Mouse (Mus musculus) heart, postnatal 14 days (tissue): Measurements from ENCODE around the gene Slc16a7. TPM values are rescaled to one million over a fixed set of nuclear protein-coding genes. Genes with fewer than 3 reads are reported as not detected.

Experiments
- DNase-seq, 2 experiments: peaks; one replicate each; pipeline ENCODE4 v3.0.0; 2021 to 2022
- intact Hi-C: fragments of 180-260 bp; cut with DNase I; formaldehyde crosslinking; loops from one replicate; pipeline ENCODE4 v1.15.1; 2025
- long read RNA-seq, 2 experiments: library from polyadenylated mRNA; stranded (forward); transcript quantifications; one replicate each; pipeline ENCODE4 v2.0.0; 2021
- total RNA-seq, 2 experiments: library from RNA; stranded (reverse); gene quantifications; 2 replicates each; pipeline ENCODE4 v1.2.3; 2021

The Slc16a7 gene
- 10 to 100 TPM; 10.8 to 11.2 TPM for total RNA-seq
- long read RNA-seq, experiment 1, full-length matches to known transcripts: 1 of 9 reads
- long read RNA-seq, experiment 1, partial matches to known transcripts: 0 of 9 reads
- long read RNA-seq, experiment 1, other reads (novel, unspliced or antisense): 8 of 9 reads
- long read RNA-seq, experiment 2, full-length matches to known transcripts: 1 of 2 reads
- long read RNA-seq, experiment 2, partial matches to known transcripts: 0 of 2 reads
- long read RNA-seq, experiment 2, other reads (novel, unspliced or antisense): 1 of 2 reads

- peak; percentile 64 to 70 for DNase-seq
- intact Hi-C loops: loop anchor here (10.0 kb wide), 1 partner anchor 124 kb away; no protein-coding TSS in a partner anchor
These were observed at the start of gene Slc16a7 for GRCm38 (mm10) chr10:125388876-125389786. Gene Slc16a7, minus strand, starts transcription at chr10:125389465.

- peak; percentile 2 to 5 for DNase-seq
- intact Hi-C loops: no loop called here
These were observed 29.5 kb upstream of the Slc16a7 start for GRCm38 (mm10) chr10:125418795-125419194.

GRCm38 (mm10) chr10:125399796-125400195 is 10.5 kb upstream of the Slc16a7 start:
- DNase-seq: no peak
- intact Hi-C loops: no loop called here

- DNase-seq: no peak
- intact Hi-C loops: no loop called here
These were observed 746 bp upstream of the Slc16a7 start for GRCm38 (mm10) chr10:125390011-125390410.

GRCm38 (mm10) chr10:125388481-125388875 is 787 bp downstream of the Slc16a7 start:
- intact Hi-C loops: loop anchor here (10.0 kb wide), 1 partner anchor 124 kb away; no protein-coding TSS in a partner anchor
- DNase-seq: peak in 1 of 2 experiments; percentile 9

GRCm38 (mm10) chr10:125387782-125388415 is 1.4 kb downstream of the Slc16a7 start:
- peak in 1 of 2 experiments; percentile 4 for DNase-seq
- intact Hi-C loops: loop anchor here (10.0 kb wide), 1 partner anchor 123 kb away; no protein-coding TSS in a partner anchor

GRCm38 (mm10) chr10:125375526-125375925 is 13.7 kb downstream of the Slc16a7 start:
- intact Hi-C loops: no loop called here
- DNase-seq: no peak

GRCm38 (mm10) chr10:125372666-125373065 is 16.6 kb downstream of the Slc16a7 start:
- intact Hi-C loops: loop anchor here (2.0 kb wide), 1 partner anchor 22 kb away; no protein-coding TSS in a partner anchor

GRCm38 (mm10) chr10:125371451-125371850 is 17.8 kb downstream of the Slc16a7 start:
- no peak for DNase-seq
- intact Hi-C loops: no loop called here

More at GRCm38 (mm10) chr10:125372666-125373065, 16.6 kb downstream of the Slc16a7 start:
- no peak for DNase-seq

GRCm38 (mm10) chr10:125370037-125370610 is 19.1 kb downstream of the Slc16a7 start:
- intact Hi-C loops: no loop called here
- peak in 1 of 2 experiments; percentile 24 for DNase-seq

- DNase-seq: no peak
- intact Hi-C loops: no loop called here
These were observed 30.8 kb downstream of the Slc16a7 start for GRCm38 (mm10) chr10:125358479-125358878.

GRCm38 (mm10) chr10:125352805-125353204 is 36.5 kb downstream of the Slc16a7 start:
- intact Hi-C loops: no loop called here

GRCm38 (mm10) chr10:125348171-125348570 is 41.1 kb downstream of the Slc16a7 start:
- no peak for DNase-seq
- intact Hi-C loops: no loop called here

More at GRCm38 (mm10) chr10:125352805-125353204, 36.5 kb downstream of the Slc16a7 start:
- no peak for DNase-seq

- intact Hi-C loops: no loop called here
- no peak for DNase-seq
These were observed 42.1 kb downstream of the Slc16a7 start for GRCm38 (mm10) chr10:125347149-125347548.

- DNase-seq: no peak
- intact Hi-C loops: no loop called here
These were observed 42.9 kb downstream of the Slc16a7 start for GRCm38 (mm10) chr10:125346364-125346763.

- no peak for DNase-seq
- intact Hi-C loops: no loop called here
These were observed 43.7 kb downstream of the Slc16a7 start for GRCm38 (mm10) chr10:125345583-125345982.

GRCm38 (mm10) chr10:125342204-125342603 is 47.1 kb downstream of the Slc16a7 start:
- intact Hi-C loops: no loop called here
- DNase-seq: peak; percentile 16 to 21

- no peak for DNase-seq
- intact Hi-C loops: no loop called here
These were observed 55.5 kb downstream of the Slc16a7 start for GRCm38 (mm10) chr10:125333799-125334198.

GRCm38 (mm10) chr10:125331334-125331733 is 57.9 kb downstream of the Slc16a7 start:
- intact Hi-C loops: no loop called here
- DNase-seq: no peak
